Mouse (Mus musculus): Measurements from ENCODE around the gene Trpm3.

- TF ChIP-seq CTCF (IDR thresholded peaks at IDR 0.05; ENCODE audit: borderline replicate concordance, insufficient read depth, low read depth, low read length), result no peak
- TF ChIP-seq POLR2A (IDR thresholded peaks at IDR 0.05; ENCODE audit: borderline replicate concordance, insufficient read depth, low read length), result no peak
Observed at GRCm38 (mm10) chr19:22462043-22462442, 323.2 kb downstream of the Trpm3 start.

Data from cerebellum, adult 2 months (tissue).